Mouse (Mus musculus): Measurements from ENCODE around the gene Prpsap2. TPM values are rescaled to one million over a fixed set of nuclear protein-coding genes. Genes with fewer than 3 reads are reported as not detected.

Prpsap2 gene
- polyA plus RNA-seq, 1 experiment from 2014 or later: 23.7 TPM

- WGBS: 68% methylated on average over 3 of the region's 3 CpGs
- Histone ChIP-seq H3K9ac (no peak overlapping the region), H3K9me3 (no peaks in the 10 kb centered on the region), H3K27ac (no peak overlapping the region), H3K36me3 (peaks cover 62% of the 10 kb centered on the region), H3K4me2 (no peak overlapping the region), H3K4me3 (no peak overlapping the region), H3K4me1 (no peaks in the 10 kb centered on the region), H3K27me3 (no peaks in the 10 kb centered on the region)
- ATAC-seq (ENCODE audit: insufficient number of reproducible peaks, low FRiP score, low TSS enrichment, low read depth): no peak
These were observed 17.4 kb downstream of the Prpsap2 start for GRCm38 (mm10) chr11:61744460-61744859.

- Histone ChIP-seq H3K4me1 (no peaks in the 10 kb centered on the region), H3K4me3 (no peak overlapping the region), H3K9me3 (no peaks in the 10 kb centered on the region), H3K4me2 (no peak overlapping the region), H3K9ac (no peak overlapping the region), H3K27ac (no peak overlapping the region), H3K36me3 (peaks cover 65% of the 10 kb centered on the region), H3K27me3 (no peaks in the 10 kb centered on the region)
- WGBS: 82% methylated on average over 3 of the region's 3 CpGs
- no peak for ATAC-seq (ENCODE audit: insufficient number of reproducible peaks, low FRiP score, low TSS enrichment, low read depth)
These were observed 18.1 kb downstream of the Prpsap2 start for GRCm38 (mm10) chr11:61743768-61744167.

- H3K4me2 ChIP-seq: no peak overlapping the region
- 81% methylated on average over 1 of the region's 1 CpGs for WGBS
- peaks cover 83% of the 10 kb centered on the region for H3K36me3 ChIP-seq
- ATAC-seq (ENCODE audit: insufficient number of reproducible peaks, low FRiP score, low TSS enrichment, low read depth): no peak
- no peak overlapping the region for H3K9ac ChIP-seq
- no peaks in the 10 kb centered on the region for H3K27me3 ChIP-seq
- H3K4me1 ChIP-seq: no peaks in the 10 kb centered on the region
- H3K9me3 ChIP-seq: no peaks in the 10 kb centered on the region
- H3K4me3 ChIP-seq: no peak overlapping the region
- no peak overlapping the region for H3K27ac ChIP-seq
These were observed 21.4 kb downstream of the Prpsap2 start for GRCm38 (mm10) chr11:61740500-61740899.

- Histone ChIP-seq H3K4me2 (no peak overlapping the region), H3K27me3 (no peaks in the 10 kb centered on the region), H3K4me3 (no peak overlapping the region), H3K9ac (no peak overlapping the region), H3K4me1 (no peaks in the 10 kb centered on the region), H3K36me3 (peaks cover 82% of the 10 kb centered on the region), H3K27ac (no peak overlapping the region), H3K9me3 (no peaks in the 10 kb centered on the region)
- no peak for ATAC-seq (ENCODE audit: insufficient number of reproducible peaks, low FRiP score, low TSS enrichment, low read depth)
- WGBS: 88% methylated on average over 1 of the region's 1 CpGs
These were observed 24.6 kb downstream of the Prpsap2 start for GRCm38 (mm10) chr11:61737290-61737689.

GRCm38 (mm10) chr11:61732672-61733071 is 29.2 kb downstream of the Prpsap2 start:
- Histone ChIP-seq H3K9me3 (no peaks in the 10 kb centered on the region), H3K4me2 (no peak overlapping the region), H3K27me3 (no peaks in the 10 kb centered on the region), H3K36me3 (peaks cover 81% of the 10 kb centered on the region), H3K9ac (no peak overlapping the region), H3K27ac (no peak overlapping the region), H3K4me3 (no peak overlapping the region), H3K4me1 (0 out of 2 replicates have a peak, but pooled peaks cover 2% of the 10 kb centered on the region)
- WGBS: 82% methylated on average over 7 of the region's 7 CpGs
- ATAC-seq (ENCODE audit: insufficient number of reproducible peaks, low FRiP score, low TSS enrichment, low read depth): no peak

- Histone ChIP-seq H3K9ac (no peak overlapping the region), H3K4me2 (no peak overlapping the region), H3K4me3 (no peak overlapping the region), H3K27ac (no peak overlapping the region), H3K36me3 (peaks cover 50% of the 10 kb centered on the region), H3K9me3 (no peaks in the 10 kb centered on the region), H3K4me1 (0 out of 2 replicates have a peak, but pooled peaks cover 2% of the 10 kb centered on the region), H3K27me3 (no peaks in the 10 kb centered on the region)
- ATAC-seq (ENCODE audit: insufficient number of reproducible peaks, low FRiP score, low TSS enrichment, low read depth): no peak
- WGBS: 59% methylated on average over 2 of the region's 2 CpGs
These were observed 33.9 kb downstream of the Prpsap2 start for GRCm38 (mm10) chr11:61728037-61728436.

GRCm38 (mm10) chr11:61722077-61722476 is 39.8 kb downstream of the Prpsap2 start:
- no peaks in the 10 kb centered on the region for H3K27me3 ChIP-seq
- no peaks in the 10 kb centered on the region for H3K4me1 ChIP-seq
- peaks cover 5% of the 10 kb centered on the region; the same call in 1 of the 2 replicates for H3K36me3 ChIP-seq
- H3K4me2 ChIP-seq: no peak overlapping the region
- no peak overlapping the region for H3K4me3 ChIP-seq
- WGBS: 82% methylated on average over 5 of the region's 5 CpGs
- H3K9me3 ChIP-seq: no peaks in the 10 kb centered on the region
- H3K27ac ChIP-seq: no peak overlapping the region
- H3K9ac ChIP-seq: no peak overlapping the region
- no peak for ATAC-seq (ENCODE audit: insufficient number of reproducible peaks, low FRiP score, low TSS enrichment, low read depth)

GRCm38 (mm10) chr11:61720636-61721035 is 41.3 kb downstream of the Prpsap2 start, which contains the start of gene Slc5a10:
Slc5a10 (minus strand) TSS chr11:61720826.
- Histone ChIP-seq H3K36me3 (no peaks in the 10 kb centered on the region), H3K4me3 (no peak within 1 kb of the TSS), H3K9ac (no peak within 1 kb of the TSS), H3K27ac (no peak within 1 kb of the TSS), H3K9me3 (no peaks in the 10 kb centered on the region), H3K4me1 (no peaks in the 10 kb centered on the region), H3K27me3 (no peaks in the 10 kb centered on the region), H3K4me2 (no peak within 1 kb of the TSS)
- WGBS: 65% methylated on average over 3 of the region's 3 CpGs
- no peak for ATAC-seq (ENCODE audit: insufficient number of reproducible peaks, low FRiP score, low TSS enrichment, low read depth)

- no peaks in the 10 kb centered on the region for H3K4me1 ChIP-seq
- no peak overlapping the region for H3K4me3 ChIP-seq
- H3K9ac ChIP-seq: no peak overlapping the region
- H3K4me2 ChIP-seq: no peak overlapping the region
- H3K9me3 ChIP-seq: no peaks in the 10 kb centered on the region
- no peaks in the 10 kb centered on the region for H3K27me3 ChIP-seq
- no peaks in the 10 kb centered on the region for H3K36me3 ChIP-seq
- no peak for ATAC-seq (ENCODE audit: insufficient number of reproducible peaks, low FRiP score, low TSS enrichment, low read depth)
- H3K27ac ChIP-seq: no peak overlapping the region
- WGBS: 73% methylated on average over 8 of the region's 8 CpGs
These were observed 42.1 kb downstream of the Prpsap2 start for GRCm38 (mm10) chr11:61719826-61720225.

- no peak overlapping the region for H3K4me2 ChIP-seq
- no peak overlapping the region for H3K4me3 ChIP-seq
- no peaks in the 10 kb centered on the region for H3K9me3 ChIP-seq
- H3K4me1 ChIP-seq: no peaks in the 10 kb centered on the region
- WGBS: 56% methylated on average over 3 of the region's 3 CpGs
- H3K36me3 ChIP-seq: no peaks in the 10 kb centered on the region
- no peaks in the 10 kb centered on the region for H3K27me3 ChIP-seq
- H3K27ac ChIP-seq: no peak overlapping the region
- ATAC-seq (ENCODE audit: insufficient number of reproducible peaks, low FRiP score, low TSS enrichment, low read depth): no peak
- no peak overlapping the region for H3K9ac ChIP-seq
These were observed 42.5 kb downstream of the Prpsap2 start for GRCm38 (mm10) chr11:61719387-61719786.

GRCm38 (mm10) chr11:61717990-61718389 is 43.9 kb downstream of the Prpsap2 start:
- 64% methylated on average over 5 of the region's 5 CpGs for WGBS
- no peak for ATAC-seq (ENCODE audit: insufficient number of reproducible peaks, low FRiP score, low TSS enrichment, low read depth)

GRCm38 (mm10) chr11:61715130-61715529 is 46.8 kb downstream of the Prpsap2 start:
- H3K4me1 ChIP-seq: 0 out of 2 replicates have a peak, but pooled peaks cover 2% of the 10 kb centered on the region
- no peak for ATAC-seq (ENCODE audit: insufficient number of reproducible peaks, low FRiP score, low TSS enrichment, low read depth)
- H3K9me3 ChIP-seq: no peaks in the 10 kb centered on the region
- no peak overlapping the region for H3K27ac ChIP-seq
- H3K4me2 ChIP-seq: no peak overlapping the region
- no peaks in the 10 kb centered on the region for H3K27me3 ChIP-seq
- no peaks in the 10 kb centered on the region for H3K36me3 ChIP-seq
- H3K4me3 ChIP-seq: no peak overlapping the region
- H3K9ac ChIP-seq: no peak overlapping the region
- 66% methylated on average over 6 of the region's 6 CpGs for WGBS

More at GRCm38 (mm10) chr11:61717990-61718389, 43.9 kb downstream of the Prpsap2 start:
- Histone ChIP-seq H3K4me3 (no peak overlapping the region), H3K9me3 (no peaks in the 10 kb centered on the region), H3K4me1 (0 out of 2 replicates have a peak, but pooled peaks cover 2% of the 10 kb centered on the region), H3K4me2 (no peak overlapping the region), H3K9ac (no peak overlapping the region), H3K36me3 (no peaks in the 10 kb centered on the region), H3K27me3 (no peaks in the 10 kb centered on the region), H3K27ac (no peak overlapping the region)
